Mouse (Mus musculus) E14TG2a.4 (cell line): ENCODE measurements at regions not wholly inside any gene's neighbourhood (a gene's known extent, or its start where the extent isn't known, plus 50 kb on each side); places are given as distances from the start of the nearest gene placed in this dataset.

ENCODE experiments used
- CTCF ChIP-seq: conservative IDR thresholded peaks from 2 replicates; pipeline ENCODE4 v1.5.1; 2014; ENCODE audit warnings: low read length
- POU5F1 ChIP-seq: IDR thresholded peaks from 2 replicates; pipeline ENCODE4 v1.6.1; 2014; ENCODE audit warnings: low read length, borderline replicate concordance

DNA sequence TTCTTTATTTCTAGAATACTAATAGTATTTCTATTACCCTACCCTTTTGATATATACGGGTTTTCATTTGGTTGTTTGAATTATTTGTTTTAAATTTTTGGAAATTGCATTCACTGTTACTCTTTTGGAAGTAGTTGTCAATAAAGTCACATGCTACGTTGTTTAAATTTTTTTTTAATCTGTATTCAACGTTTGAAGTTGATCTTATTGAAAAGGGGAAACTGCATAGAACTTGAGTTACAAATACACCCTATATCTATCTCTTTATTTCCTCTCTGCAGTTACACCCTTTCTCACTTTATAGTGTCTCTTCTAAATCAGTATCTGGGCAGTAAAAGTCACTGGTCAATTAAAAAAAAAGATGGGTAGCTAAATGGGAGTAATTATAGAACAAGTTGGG is 243.6 kb downstream of the Pdha2 start:
- TF ChIP-seq CTCF: no peak
- TF ChIP-seq POU5F1: no peak
